Mouse (Mus musculus) splenic B cell, adult 2 months (primary cell): ENCODE data around the gene AI593442.

ENCODE experiments used
- DNase-seq: peaks from one replicate; pipeline ENCODE4 v3.0.0-alpha.2; 2011; ENCODE audit warnings: low read depth, low spot score
- H3K27me3 ChIP-seq: 2 replicates; pipeline ENCODE4 v1.6.1; 2012; ENCODE audit warnings: mild to moderate bottlenecking, low read length, moderate library complexity, mixed read lengths; ENCODE audit not compliant: control insufficient read depth, poor library complexity, insufficient read depth, severe bottlenecking
- H3K36me3 ChIP-seq: 2 replicates; pipeline ENCODE4 v1.6.1; 2012; ENCODE audit warnings: mild to moderate bottlenecking, low read length, moderate library complexity, mixed read lengths; ENCODE audit not compliant: control insufficient read depth, poor library complexity, insufficient read depth, severe bottlenecking

The AI593442 gene

DNA sequence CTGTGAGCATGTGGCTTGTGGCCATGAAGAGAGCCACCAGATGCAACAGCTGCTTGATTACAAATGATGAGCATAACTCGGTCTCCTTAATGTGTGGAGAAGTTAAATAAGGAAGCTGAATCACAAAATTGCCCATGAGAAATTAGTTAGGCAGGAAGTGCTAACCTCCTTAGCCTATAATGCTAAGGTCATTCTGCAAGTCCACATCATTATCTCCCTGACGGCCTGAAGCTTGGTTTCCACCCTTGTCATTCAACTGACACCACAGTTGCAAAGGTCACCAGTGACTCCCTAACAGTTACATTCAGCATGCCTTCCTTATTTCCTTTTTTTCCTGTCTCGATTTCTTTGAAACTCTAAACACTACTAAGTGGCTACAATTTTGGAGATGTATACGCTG, 55.7 kb downstream of the AI593442 start:
- H3K36me3 ChIP-seq = no peaks in the 10 kb centered on the region
- no peaks in the 10 kb centered on the region for H3K27me3 ChIP-seq

More for the DNA sequence above, 55.7 kb downstream of the AI593442 start:
- no peak for DNase-seq
